Mouse (Mus musculus) intestine, embryonic 16.5 days (tissue): ENCODE results near the gene Pla1a. TPM values are rescaled to one million over a fixed set of nuclear protein-coding genes. Genes with fewer than 3 reads are reported as not detected.

Experiments
- ATAC-seq: fragments of 200-750 bp; cut with Nextera tagmentation; 2 replicates; pipeline ENCODE4 v1.8.0; 2017; ENCODE audit warnings: moderate TSS enrichment, moderate library complexity
- H3K27ac ChIP-seq: fragments of 300-500 bp; sonication (generic); 2 replicates; pipeline ENCODE4 v1.5.1; 2014; ENCODE audit warnings: mild to moderate bottlenecking, low read length
- H3K27me3 ChIP-seq: fragments of 300-500 bp; sonication (generic); replicated peaks from 2 replicates; pipeline ENCODE4 v1.6.1; 2014; ENCODE audit warnings: low read length, control low read depth, mixed read lengths; ENCODE audit not compliant: control insufficient read depth, insufficient read depth
- H3K36me3 ChIP-seq: fragments of 300-500 bp; sonication (generic); 2 replicates; pipeline ENCODE4 v1.6.1; 2014; ENCODE audit warnings: low read length, control low read depth; ENCODE audit not compliant: control insufficient read depth, insufficient read depth
- H3K4me1 ChIP-seq: fragments of 300-500 bp; sonication (generic); 2 replicates; pipeline ENCODE4 v1.6.1; 2014; ENCODE audit warnings: low read length, control low read depth, mixed read lengths; ENCODE audit not compliant: control insufficient read depth, insufficient read depth
- H3K4me2 ChIP-seq: fragments of 300-500 bp; sonication (generic); 2 replicates; pipeline ENCODE4 v1.6.1; 2014; ENCODE audit warnings: low read depth, low read length, control low read depth
- H3K4me3 ChIP-seq: fragments of 300-500 bp; sonication (generic); 2 replicates; pipeline ENCODE4 v1.5.1; 2014; ENCODE audit warnings: mild to moderate bottlenecking, low read length
- H3K9ac ChIP-seq: fragments of 300-500 bp; sonication (generic); 2 replicates; pipeline ENCODE4 v1.6.1; 2014; ENCODE audit warnings: low read depth, low read length
- H3K9me3 ChIP-seq: fragments of 300-500 bp; sonication (generic); 2 replicates; pipeline ENCODE4 v1.6.1; 2016; ENCODE audit warnings: low read length, control low read depth; ENCODE audit not compliant: control insufficient read depth
- WGBS: fragments of 180-500 bp; shearing (Covaris S2); extraction: QIAGEN DNeasy Blood & Tissue Kit; methylation state at CpG from one replicate; pipeline ENCODE4 v1.1.7; 2014; 5-methylcytosine and 5-hydroxymethylcytosine counted together
- polyA plus RNA-seq: library from polyadenylated mRNA; unstranded; fragments of >200 nt; fragmentation: Nextera tagmentation; extraction: Ambion mirVana; gene quantifications from 2 replicates; pipeline ENCODE4 v1.2.1, GENCODE M21; 2015

Pla1a gene
- polyA plus RNA-seq, 1 experiment from 2014 or later = 1.9 TPM

DNA sequence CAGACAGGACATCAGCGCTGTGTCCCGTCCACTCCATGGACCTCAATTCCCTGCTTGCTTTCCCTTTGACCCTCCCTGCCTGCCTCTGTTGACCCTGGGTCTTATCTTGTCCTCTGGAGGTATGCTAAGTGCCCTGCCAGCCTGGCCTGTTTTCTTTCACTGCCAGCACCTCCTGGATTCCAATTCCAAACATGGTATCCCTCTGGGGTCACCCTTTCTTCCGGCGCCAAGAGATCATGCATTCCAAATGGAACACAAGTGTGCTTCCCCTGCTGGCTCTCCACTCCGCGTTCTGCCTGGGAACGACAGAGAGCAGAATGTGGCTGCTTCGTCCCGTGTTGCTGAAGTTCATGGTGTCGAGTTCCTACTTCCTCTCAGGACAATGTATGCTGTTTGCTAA, 71.0 kb downstream of the Pla1a start, which contains the start of gene Popdc2:
Gene Popdc2 (plus strand): TSS at position 277 of the 400 bp plus-strand sequence.
- Histone ChIP-seq H3K36me3 (no peaks in the 10 kb centered on the region), H3K9ac (peak within 1 kb of the TSS; percentile 54), H3K4me1 (peaks cover 11% of the 10 kb centered on the region), H3K27me3 (no peaks in the 10 kb centered on the region), H3K4me3 (peak within 1 kb of the TSS; percentile 41), H3K9me3 (no peaks in the 10 kb centered on the region), H3K4me2 (peak within 1 kb of the TSS; percentile 35), H3K27ac (peak within 1 kb of the TSS; percentile 40)
- peak; percentile 40; the same call in 1 of the 2 replicates for ATAC-seq
- 29% methylated on average over 10 of the region's 10 CpGs for WGBS

DNA sequence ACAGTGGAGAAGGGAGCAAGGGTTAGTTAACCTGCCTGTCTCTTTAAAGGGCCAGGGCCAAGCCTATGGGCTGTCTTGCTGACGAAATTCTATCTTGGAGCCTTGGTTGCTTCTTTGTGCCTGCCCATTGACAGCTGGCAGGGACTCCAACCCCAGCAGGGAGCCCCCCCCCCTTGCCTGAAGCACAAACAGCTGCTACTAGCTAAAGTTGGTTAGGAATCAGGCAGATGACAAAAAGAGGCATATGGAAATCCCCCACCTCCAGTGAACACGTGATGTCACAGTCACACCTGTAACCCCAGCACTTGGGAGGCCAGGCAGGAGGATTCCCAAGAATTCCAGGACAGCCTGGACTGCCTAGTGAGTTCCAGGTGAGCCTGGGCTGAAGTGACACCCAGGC, 72.6 kb downstream of the Pla1a start:
- H3K36me3 ChIP-seq = no peaks in the 10 kb centered on the region
- H3K27me3 ChIP-seq = no peaks in the 10 kb centered on the region
- H3K4me1 ChIP-seq = peaks cover 11% of the 10 kb centered on the region
- no peaks in the 10 kb centered on the region for H3K9me3 ChIP-seq
- H3K4me2 ChIP-seq = no peak overlapping the region
- no peak overlapping the region for H3K27ac ChIP-seq
- no peak for ATAC-seq
- WGBS = 47% methylated on average over 2 of the region's 2 CpGs
- H3K9ac ChIP-seq = no peak overlapping the region
- H3K4me3 ChIP-seq = no peak overlapping the region

DNA sequence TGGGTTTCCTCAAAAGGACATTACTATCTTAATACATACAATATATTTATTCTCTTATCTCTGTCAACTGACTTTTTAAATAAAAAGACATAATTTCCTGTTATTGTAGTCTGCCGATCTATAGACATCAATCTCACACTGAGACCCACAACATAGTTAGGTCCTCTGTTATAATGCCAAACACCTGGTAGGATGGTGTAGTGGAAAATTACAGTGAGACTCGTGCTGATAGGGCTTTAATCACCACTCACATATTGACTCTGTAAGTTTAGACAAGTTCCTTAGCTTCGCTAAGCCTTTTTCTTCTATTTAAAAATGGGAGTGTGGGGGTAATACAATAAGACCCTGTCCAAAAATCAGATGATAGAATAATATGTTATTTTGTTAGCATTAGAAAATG, 73.1 kb downstream of the Pla1a start:
- Histone ChIP-seq H3K27me3 (no peaks in the 10 kb centered on the region), H3K27ac (no peak overlapping the region), H3K4me2 (no peak overlapping the region), H3K9ac (no peak overlapping the region), H3K4me1 (peaks cover 11% of the 10 kb centered on the region), H3K4me3 (no peak overlapping the region), H3K36me3 (no peaks in the 10 kb centered on the region), H3K9me3 (no peaks in the 10 kb centered on the region)
- ATAC-seq = no peak
- WGBS = 73% methylated on average over 3 of the region's 3 CpGs

DNA sequence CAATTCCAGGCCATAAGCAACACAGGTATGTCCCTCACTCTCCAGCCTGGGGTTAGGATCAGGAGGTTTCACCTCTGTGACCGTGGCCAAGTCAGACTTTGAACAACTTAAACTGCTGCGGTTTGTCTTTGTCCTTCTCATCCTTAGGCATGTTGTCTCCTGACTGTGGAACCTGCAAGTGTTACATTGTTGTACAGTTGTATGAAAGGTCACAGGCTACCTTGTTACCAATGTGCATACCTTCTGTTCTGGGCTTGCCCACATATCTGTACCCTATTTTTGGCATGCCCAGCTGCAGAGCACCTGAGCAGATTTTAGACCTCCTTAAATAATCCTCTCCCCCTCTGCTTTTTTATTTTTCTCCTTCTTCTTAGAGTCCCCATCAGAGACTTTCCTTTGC, 73.7 kb downstream of the Pla1a start:
- WGBS = 92% methylated on average over 2 of the region's 2 CpGs
- no peaks in the 10 kb centered on the region for H3K36me3 ChIP-seq
- H3K9ac ChIP-seq = no peak overlapping the region
- H3K27me3 ChIP-seq = no peaks in the 10 kb centered on the region
- no peak overlapping the region for H3K4me2 ChIP-seq
- no peak overlapping the region for H3K27ac ChIP-seq
- H3K9me3 ChIP-seq = no peaks in the 10 kb centered on the region
- H3K4me3 ChIP-seq = no peak overlapping the region
- no peak for ATAC-seq
- peaks cover 11% of the 10 kb centered on the region for H3K4me1 ChIP-seq

DNA sequence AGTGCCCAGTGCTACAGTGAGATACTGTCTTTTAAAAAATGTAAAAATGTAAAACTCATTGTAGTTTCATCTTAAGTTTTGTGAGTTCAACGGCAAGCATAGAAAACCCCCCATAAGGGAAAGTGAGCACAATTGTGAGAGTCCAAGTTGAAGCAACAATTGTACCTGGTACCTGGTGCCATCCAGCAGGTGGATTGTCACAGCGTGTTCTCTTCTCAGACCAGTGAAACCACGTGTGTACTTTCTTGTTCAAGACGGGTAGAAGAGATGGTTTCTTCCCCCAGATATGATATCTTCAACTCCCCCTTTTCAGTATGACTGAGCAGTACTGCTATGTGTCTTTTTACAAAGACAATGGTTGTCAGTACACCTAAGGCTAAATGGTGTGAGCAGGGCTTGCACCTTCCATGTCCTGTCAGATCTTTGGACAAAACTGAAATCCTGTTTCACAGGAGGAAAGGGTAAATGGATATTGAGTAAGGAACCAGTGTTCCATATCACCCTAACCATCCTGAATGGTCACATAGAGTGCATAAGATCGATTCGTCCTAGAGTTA, 74.6 kb downstream of the Pla1a start:
- Histone ChIP-seq H3K4me3 (no peak overlapping the region), H3K9me3 (no peaks in the 10 kb centered on the region), H3K27ac (no peak overlapping the region), H3K4me1 (peaks cover 11% of the 10 kb centered on the region), H3K4me2 (no peak overlapping the region), H3K36me3 (no peaks in the 10 kb centered on the region), H3K9ac (no peak overlapping the region), H3K27me3 (no peaks in the 10 kb centered on the region)
- no peak for ATAC-seq
- 90% methylated on average over 6 of the region's 6 CpGs for WGBS

DNA sequence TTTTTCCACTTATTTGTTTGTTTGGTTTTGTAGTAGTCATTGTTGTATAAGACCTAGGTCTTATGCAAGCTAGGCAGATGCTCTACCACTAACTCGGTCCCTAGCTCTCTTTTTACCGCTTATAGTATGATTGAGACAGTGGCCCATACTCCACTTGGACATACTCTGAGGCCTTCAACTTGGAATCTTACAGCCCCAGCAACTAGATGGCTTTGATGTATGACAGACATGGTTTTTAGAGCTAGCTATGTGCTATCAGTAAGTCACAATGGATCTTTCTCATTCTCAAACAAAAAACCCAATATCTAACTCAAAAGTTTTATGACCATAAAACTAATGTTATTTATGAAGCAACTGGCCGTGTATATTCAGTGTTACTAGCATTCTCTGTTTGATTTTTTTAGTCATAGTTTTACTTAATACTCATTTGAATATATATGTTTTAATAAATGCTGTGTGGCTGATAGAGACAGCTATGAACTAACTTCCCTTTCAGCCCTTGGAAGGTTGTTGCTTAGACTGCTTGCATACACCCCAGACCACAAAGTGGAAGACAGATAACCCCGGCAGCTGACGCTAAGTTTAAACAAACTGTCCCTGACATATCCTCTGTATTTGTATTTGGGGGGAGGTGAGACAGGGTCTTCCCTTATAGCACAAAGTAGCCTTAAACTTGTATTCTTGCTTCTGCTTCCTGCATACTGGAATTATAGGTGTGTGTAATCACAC, 78.6 kb downstream of the Pla1a start:
- Histone ChIP-seq H3K9me3 (no peaks in the 10 kb centered on the region), H3K27me3 (no peaks in the 10 kb centered on the region), H3K4me2 (no peak overlapping the region), H3K4me3 (no peak overlapping the region), H3K27ac (no peak overlapping the region), H3K36me3 (0 out of 2 replicates have a peak, but pooled peaks cover 3% of the 10 kb centered on the region), H3K4me1 (0 out of 2 replicates have a peak, but pooled peaks cover 2% of the 10 kb centered on the region), H3K9ac (no peak overlapping the region)
- no peak for ATAC-seq
- WGBS = 63% methylated on average over 5 of the region's 5 CpGs

DNA sequence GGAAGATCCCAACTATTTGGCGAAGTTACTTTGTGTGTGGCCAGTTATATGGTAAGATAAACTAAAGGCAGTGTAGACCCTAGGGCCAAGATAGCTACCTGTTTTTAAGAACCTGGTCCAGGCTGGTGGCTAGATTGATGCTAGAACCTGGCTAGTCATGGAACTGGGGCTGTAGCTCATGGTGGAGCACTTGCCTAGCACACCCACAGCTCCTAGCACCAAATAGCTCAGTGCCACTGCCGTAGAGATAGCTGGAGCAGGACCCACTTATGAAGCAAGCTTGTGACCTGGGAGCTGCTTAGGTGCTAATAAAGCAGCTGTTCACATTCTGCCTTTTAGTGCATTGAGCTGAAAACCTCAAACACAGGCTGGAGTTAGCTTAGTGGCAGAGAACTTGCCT, 79.3 kb downstream of the Pla1a start:
- Histone ChIP-seq H3K9me3 (no peaks in the 10 kb centered on the region), H3K27me3 (no peaks in the 10 kb centered on the region), H3K4me1 (0 out of 2 replicates have a peak, but pooled peaks cover 2% of the 10 kb centered on the region), H3K9ac (no peak overlapping the region), H3K4me3 (no peak overlapping the region), H3K36me3 (0 out of 2 replicates have a peak, but pooled peaks cover 3% of the 10 kb centered on the region), H3K27ac (no peak overlapping the region), H3K4me2 (no peak overlapping the region)
- WGBS = 97% methylated on average over 2 of the region's 2 CpGs
- no peak for ATAC-seq

DNA sequence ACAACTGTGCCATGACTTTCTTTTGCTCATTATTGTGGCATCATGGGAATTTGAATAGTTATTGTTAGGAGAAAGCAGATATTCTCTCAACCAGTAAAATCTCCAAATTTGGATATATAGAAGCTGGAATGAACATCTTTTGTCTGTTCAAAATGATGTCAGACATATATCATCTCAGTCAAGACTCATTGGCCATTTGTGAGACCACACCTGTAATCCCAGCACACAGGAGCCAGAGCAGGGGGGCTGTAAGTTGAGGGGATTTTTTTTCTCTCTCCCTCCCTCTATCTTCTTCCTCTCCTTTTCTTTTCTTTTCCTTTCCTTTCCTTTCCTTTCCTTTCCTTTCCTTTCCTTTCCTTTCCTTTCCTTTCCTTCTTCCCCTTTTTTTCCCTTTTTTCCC, 80.1 kb downstream of the Pla1a start:
- no peak overlapping the region for H3K27ac ChIP-seq
- H3K4me2 ChIP-seq = no peak overlapping the region
- no peak overlapping the region for H3K9ac ChIP-seq
- peaks cover 6% of the 10 kb centered on the region; the same call in 1 of the 2 replicates for H3K4me1 ChIP-seq
- H3K36me3 ChIP-seq = 0 out of 2 replicates have a peak, but pooled peaks cover 3% of the 10 kb centered on the region
- no peak for ATAC-seq
- H3K9me3 ChIP-seq = no peaks in the 10 kb centered on the region
- no peaks in the 10 kb centered on the region for H3K27me3 ChIP-seq
- no peak overlapping the region for H3K4me3 ChIP-seq

DNA sequence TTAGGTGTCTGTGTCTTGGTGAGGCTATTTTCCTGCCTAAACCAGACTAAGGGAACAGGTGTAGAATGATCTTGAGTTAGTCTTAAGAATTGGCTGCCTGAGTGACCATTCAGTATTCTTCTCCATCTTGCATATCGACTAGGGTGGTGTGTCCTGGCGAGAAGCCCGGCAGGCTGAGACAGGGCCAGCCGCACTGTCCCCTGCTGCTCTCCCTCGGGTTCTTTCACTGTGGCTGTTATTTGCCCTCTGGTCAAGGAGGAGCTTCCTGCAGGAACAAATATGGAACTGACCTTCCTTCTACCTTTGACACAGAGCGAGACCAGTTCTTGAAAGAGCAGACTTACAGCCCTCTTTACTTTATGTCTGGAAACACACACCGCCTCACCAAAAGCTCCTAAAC, 80.9 kb downstream of the Pla1a start:
- Histone ChIP-seq H3K4me2 (no peak overlapping the region), H3K9ac (no peak overlapping the region), H3K4me1 (peaks cover 8% of the 10 kb centered on the region), H3K27ac (no peak overlapping the region), H3K36me3 (0 out of 2 replicates have a peak, but pooled peaks cover 3% of the 10 kb centered on the region), H3K9me3 (no peaks in the 10 kb centered on the region), H3K4me3 (no peak overlapping the region), H3K27me3 (no peaks in the 10 kb centered on the region)
- ATAC-seq = no peak
- 84% methylated on average over 7 of the region's 7 CpGs for WGBS
